Mouse (Mus musculus) midbrain, embryonic 12.5 days (tissue): ENCODE results near the gene Ptprm. TPM values are rescaled to one million over a fixed set of nuclear protein-coding genes. Genes with fewer than 3 reads are reported as not detected.

Source experiments
- ATAC-seq: fragments of 200-750 bp; cut with Nextera tagmentation; 2 replicates; pipeline ENCODE4 v1.8.0; 2017; ENCODE audit warnings: low read depth, moderate TSS enrichment, moderate library complexity; ENCODE audit not compliant: low FRiP score
- H3K27ac ChIP-seq: fragments of 300-500 bp; sonication (generic); replicated peaks from 2 replicates; pipeline ENCODE4 v1.5.1; 2016; ENCODE audit warnings: mild to moderate bottlenecking
- H3K27me3 ChIP-seq: fragments of 300-500 bp; sonication (generic); 2 replicates; pipeline ENCODE4 v1.6.1; 2016; ENCODE audit warnings: mild to moderate bottlenecking
- H3K36me3 ChIP-seq: fragments of 300-500 bp; sonication (generic); 2 replicates; pipeline ENCODE4 v1.6.1; 2016
- H3K4me1 ChIP-seq: fragments of 300-500 bp; sonication (generic); 2 replicates; pipeline ENCODE4 v1.6.1; 2016
- H3K4me2 ChIP-seq: fragments of 300-500 bp; sonication (generic); replicated peaks from 2 replicates; pipeline ENCODE4 v1.6.1; 2016; ENCODE audit warnings: mild to moderate bottlenecking, moderate library complexity
- H3K4me3 ChIP-seq: fragments of 300-500 bp; sonication (generic); 2 replicates; pipeline ENCODE4 v1.5.1; 2016; ENCODE audit warnings: mild to moderate bottlenecking
- H3K9ac ChIP-seq: fragments of 300-500 bp; sonication (generic); replicated peaks from 2 replicates; pipeline ENCODE4 v1.6.1; 2016; ENCODE audit warnings: mild to moderate bottlenecking, moderate library complexity
- H3K9me3 ChIP-seq: fragments of 300-500 bp; sonication (generic); 2 replicates; pipeline ENCODE4 v1.6.1; 2016; ENCODE audit warnings: mild to moderate bottlenecking
- WGBS: fragments of 180-500 bp; shearing (Covaris S2); methylation state at CpG from one replicate; pipeline ENCODE4 v1.1.7; 2016; 5-methylcytosine and 5-hydroxymethylcytosine counted together
- polyA plus RNA-seq: library from polyadenylated mRNA; unstranded; fragments of >200 nt; fragmentation: Nextera tagmentation; extraction: Ambion mirVana; gene quantifications from 2 replicates; pipeline ENCODE4 v1.2.1, GENCODE M21; 2016

Ptprm gene
- polyA plus RNA-seq, 1 experiment from 2014 or later: 11.8 TPM

DNA sequence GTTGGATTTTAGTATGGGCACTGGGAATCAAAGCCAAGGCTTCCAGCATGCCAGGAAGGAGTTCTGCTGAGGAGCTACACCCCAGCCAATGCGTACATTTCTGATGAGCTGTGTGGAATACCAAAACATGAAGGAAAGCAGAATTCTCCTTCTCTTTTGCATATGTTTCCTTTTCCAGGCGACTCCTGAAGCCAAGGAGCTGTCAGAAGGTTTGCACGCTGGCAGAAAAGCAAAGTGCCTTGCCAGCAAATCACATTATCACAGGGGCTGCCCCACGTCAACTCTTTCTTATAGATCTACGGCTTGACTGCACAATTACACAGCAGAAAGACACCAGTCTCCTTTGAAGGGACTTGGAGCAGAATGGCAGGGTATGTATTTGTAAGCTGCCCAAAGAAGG, 233.4 kb downstream of the Ptprm start:
- no peak overlapping the region for H3K4me3 ChIP-seq
- no peak for ATAC-seq
- WGBS: 66% methylated on average over 5 of the region's 5 CpGs
- H3K9ac ChIP-seq: no peak overlapping the region
- no peaks in the 10 kb centered on the region for H3K4me1 ChIP-seq
- H3K27ac ChIP-seq: no peak overlapping the region
- no peaks in the 10 kb centered on the region for H3K9me3 ChIP-seq
- no peaks in the 10 kb centered on the region for H3K36me3 ChIP-seq
- H3K27me3 ChIP-seq: no peaks in the 10 kb centered on the region
- H3K4me2 ChIP-seq: no peak overlapping the region

DNA sequence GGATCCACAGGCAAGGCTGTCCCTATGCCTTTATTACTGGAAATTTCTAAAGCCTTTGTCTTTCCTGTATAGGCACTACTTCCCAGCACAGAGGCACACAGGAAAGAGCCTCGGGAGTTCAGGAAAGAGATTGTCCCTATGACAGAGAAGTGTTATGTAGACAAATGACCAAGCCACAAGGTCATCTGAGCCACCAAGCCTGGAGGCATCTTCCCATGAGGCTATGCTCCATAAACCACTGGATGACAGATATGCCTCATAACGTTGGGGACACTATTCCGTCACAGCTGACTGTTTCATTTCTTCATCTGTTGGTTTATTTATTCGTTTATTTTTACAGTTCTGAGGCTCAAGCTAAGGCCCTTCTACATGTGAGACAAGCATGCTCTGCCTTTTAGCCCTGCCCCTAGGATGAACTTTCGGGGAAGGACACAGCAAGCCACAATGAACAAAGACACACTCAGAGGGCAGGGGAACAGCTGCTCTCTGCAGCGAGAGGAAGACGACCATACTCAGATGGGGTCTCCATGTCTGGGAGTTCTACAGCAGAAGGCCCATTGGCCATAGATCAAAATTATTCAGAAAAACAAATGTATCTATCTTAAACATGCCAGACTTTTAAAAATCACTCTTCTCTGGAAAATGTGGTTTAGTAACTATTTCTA, 235.4 kb downstream of the Ptprm start:
- Histone ChIP-seq H3K9me3 (no peaks in the 10 kb centered on the region), H3K4me1 (no peaks in the 10 kb centered on the region), H3K27me3 (no peaks in the 10 kb centered on the region), H3K4me3 (no peak overlapping the region), H3K4me2 (no peak overlapping the region), H3K27ac (0 out of 2 replicates have a peak overlapping the region, but pooled peaks have one; percentile 30), H3K36me3 (no peaks in the 10 kb centered on the region), H3K9ac (no peak overlapping the region)
- ATAC-seq: peak; percentile 71; the same call in 1 of the 2 replicates
- 75% methylated on average over 7 of the region's 7 CpGs for WGBS

DNA sequence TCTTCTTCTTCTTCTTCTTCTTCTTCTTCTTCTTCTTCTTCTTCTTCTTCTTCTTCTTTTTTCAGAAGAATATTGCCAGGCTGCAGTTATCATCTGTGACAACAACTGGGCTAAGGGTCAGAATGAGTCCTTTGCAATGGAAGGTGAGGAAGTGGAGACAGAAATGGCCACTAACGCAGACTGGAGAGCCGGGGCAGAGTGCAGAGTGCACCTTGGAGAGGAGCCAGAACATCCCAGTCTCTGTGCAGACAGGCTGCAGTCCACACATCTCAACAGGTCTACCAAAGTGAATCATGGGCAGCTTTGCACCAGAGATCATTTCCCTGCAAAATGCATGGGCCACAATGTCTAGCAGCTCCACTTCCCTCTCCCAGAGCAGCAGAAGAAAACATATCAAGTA, 239.4 kb downstream of the Ptprm start:
- H3K27me3 ChIP-seq: no peaks in the 10 kb centered on the region
- H3K9me3 ChIP-seq: no peaks in the 10 kb centered on the region
- H3K9ac ChIP-seq: no peak overlapping the region
- 82% methylated on average over 2 of the region's 2 CpGs for WGBS
- H3K4me3 ChIP-seq: no peak overlapping the region
- ATAC-seq: no peak
- H3K4me2 ChIP-seq: no peak overlapping the region
- no peaks in the 10 kb centered on the region for H3K4me1 ChIP-seq
- H3K36me3 ChIP-seq: no peaks in the 10 kb centered on the region
- H3K27ac ChIP-seq: no peak overlapping the region

DNA sequence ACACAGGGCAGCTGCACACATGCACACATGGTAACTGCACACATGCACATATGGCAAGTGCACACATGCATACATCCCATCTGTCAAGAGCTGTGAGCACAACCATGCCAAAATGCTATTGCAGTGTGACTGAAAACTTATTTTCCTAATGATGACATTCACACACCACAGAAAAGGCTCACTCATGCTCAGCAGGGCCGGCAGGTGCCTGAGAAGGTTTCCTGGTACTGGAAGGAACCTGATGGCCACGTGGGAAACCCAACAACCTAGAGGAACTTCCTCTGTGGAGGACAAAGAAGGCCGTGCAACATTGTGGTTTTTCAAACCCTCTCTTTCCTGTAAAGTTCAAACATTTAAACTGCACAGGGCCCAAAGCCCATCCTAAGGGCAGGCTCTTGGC, 241.6 kb downstream of the Ptprm start:
- no peak overlapping the region for H3K4me2 ChIP-seq
- H3K36me3 ChIP-seq: no peaks in the 10 kb centered on the region
- no peaks in the 10 kb centered on the region for H3K9me3 ChIP-seq
- ATAC-seq: no peak
- WGBS: 86% methylated on average over 3 of the region's 3 CpGs
- no peaks in the 10 kb centered on the region for H3K4me1 ChIP-seq
- no peak overlapping the region for H3K4me3 ChIP-seq
- no peaks in the 10 kb centered on the region for H3K27me3 ChIP-seq
- H3K27ac ChIP-seq: no peak overlapping the region
- H3K9ac ChIP-seq: no peak overlapping the region

DNA sequence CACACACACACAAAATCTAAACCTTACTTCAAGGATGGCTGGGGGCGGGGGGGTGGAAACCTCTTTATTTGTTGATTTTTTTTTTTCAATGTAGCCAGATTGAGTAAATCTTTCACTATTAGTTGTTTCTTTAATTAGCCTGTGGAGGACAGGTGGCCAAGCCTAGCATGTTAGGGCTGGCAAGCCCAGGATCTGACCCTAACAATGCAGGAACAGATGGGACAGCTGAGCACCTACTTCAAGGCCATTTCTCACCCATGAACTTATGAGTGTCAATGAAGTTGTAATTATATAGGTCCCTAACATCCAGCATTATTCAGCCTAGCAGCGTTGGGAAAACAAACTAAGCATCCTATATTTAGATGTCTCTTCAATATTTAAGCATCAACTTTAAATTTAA, 248.1 kb downstream of the Ptprm start:
- Histone ChIP-seq H3K4me1 (no peaks in the 10 kb centered on the region), H3K4me3 (no peak overlapping the region), H3K36me3 (no peaks in the 10 kb centered on the region), H3K27me3 (no peaks in the 10 kb centered on the region), H3K9me3 (no peaks in the 10 kb centered on the region), H3K9ac (no peak overlapping the region), H3K27ac (no peak overlapping the region), H3K4me2 (no peak overlapping the region)
- WGBS: 82% methylated on average over 2 of the region's 2 CpGs
- ATAC-seq: no peak

DNA sequence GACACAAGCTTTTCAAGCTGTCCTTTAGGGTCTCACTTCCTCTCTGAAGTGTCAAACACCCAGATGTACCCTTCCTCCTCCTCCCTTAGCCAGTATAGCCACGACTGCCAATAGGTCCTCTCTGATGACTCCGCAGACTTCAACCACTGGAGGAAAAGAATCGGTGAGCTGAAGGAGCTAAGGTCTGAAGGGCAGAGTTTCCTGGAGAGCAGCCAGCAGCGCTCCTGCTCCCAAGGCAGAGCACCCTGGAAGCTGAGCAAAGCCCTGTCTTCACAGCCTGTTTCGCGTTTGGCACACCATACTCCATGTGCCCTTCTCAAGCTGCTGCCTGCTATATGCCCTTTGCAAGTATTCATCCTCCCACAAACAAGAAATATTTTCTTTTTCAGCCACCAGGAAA, 252.2 kb downstream of the Ptprm start:
- 92% methylated on average over 6 of the region's 6 CpGs for WGBS
- H3K36me3 ChIP-seq: no peaks in the 10 kb centered on the region
- H3K9ac ChIP-seq: no peak overlapping the region
- no peak for ATAC-seq
- no peak overlapping the region for H3K27ac ChIP-seq
- no peak overlapping the region for H3K4me3 ChIP-seq
- H3K4me2 ChIP-seq: no peak overlapping the region
- H3K27me3 ChIP-seq: no peaks in the 10 kb centered on the region
- no peaks in the 10 kb centered on the region for H3K4me1 ChIP-seq
- H3K9me3 ChIP-seq: no peaks in the 10 kb centered on the region

DNA sequence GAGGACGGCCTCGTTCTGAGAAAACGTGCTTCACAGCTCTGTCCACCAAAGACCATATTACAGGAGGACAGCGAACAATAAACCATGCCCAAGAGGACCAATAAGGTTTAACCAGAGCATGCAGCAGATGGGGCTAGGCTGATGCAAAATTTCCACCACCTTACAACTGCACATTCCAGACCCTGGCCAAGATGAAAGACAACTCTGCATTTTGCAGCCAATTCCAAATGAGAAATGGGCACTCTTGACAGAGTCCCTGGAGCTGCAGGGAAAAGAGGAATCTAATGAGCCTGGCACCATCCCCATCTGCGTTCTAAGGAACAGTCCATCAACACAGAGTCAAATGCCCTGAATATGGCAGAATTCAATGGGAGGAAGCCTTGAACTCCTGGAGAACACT, 263.3 kb downstream of the Ptprm start:
- Histone ChIP-seq H3K27ac (no peak overlapping the region), H3K4me1 (no peaks in the 10 kb centered on the region), H3K36me3 (no peaks in the 10 kb centered on the region), H3K4me3 (no peak overlapping the region), H3K4me2 (no peak overlapping the region), H3K27me3 (no peaks in the 10 kb centered on the region), H3K9me3 (no peaks in the 10 kb centered on the region), H3K9ac (no peak overlapping the region)
- 83% methylated on average over 5 of the region's 5 CpGs for WGBS
- no peak for ATAC-seq

DNA sequence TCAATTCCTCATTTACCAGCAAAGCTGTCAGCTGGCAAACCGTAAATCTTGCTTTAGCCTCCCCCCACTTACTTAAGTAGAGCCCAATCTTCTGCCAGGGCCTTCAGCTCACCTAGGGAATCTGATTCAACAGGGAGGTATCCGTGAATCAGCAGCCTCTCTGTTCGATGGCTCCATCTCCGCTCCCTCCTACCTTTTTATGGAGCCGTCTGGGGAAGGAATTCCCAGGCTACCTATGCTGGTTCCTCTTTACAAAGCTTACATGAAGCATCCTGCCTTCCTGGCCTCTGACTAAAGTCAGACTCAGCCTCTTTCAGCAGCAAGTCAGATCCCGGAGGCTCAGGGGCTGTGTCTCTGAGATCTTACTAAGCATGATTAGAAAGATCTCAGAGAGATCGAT, 264.1 kb downstream of the Ptprm start:
- H3K4me2 ChIP-seq: no peak overlapping the region
- no peak for ATAC-seq
- H3K4me3 ChIP-seq: no peak overlapping the region
- 85% methylated on average over 7 of the region's 7 CpGs for WGBS
- H3K9ac ChIP-seq: no peak overlapping the region
- no peak overlapping the region for H3K27ac ChIP-seq
- no peaks in the 10 kb centered on the region for H3K9me3 ChIP-seq
- H3K27me3 ChIP-seq: no peaks in the 10 kb centered on the region
- no peaks in the 10 kb centered on the region for H3K4me1 ChIP-seq
- H3K36me3 ChIP-seq: no peaks in the 10 kb centered on the region

DNA sequence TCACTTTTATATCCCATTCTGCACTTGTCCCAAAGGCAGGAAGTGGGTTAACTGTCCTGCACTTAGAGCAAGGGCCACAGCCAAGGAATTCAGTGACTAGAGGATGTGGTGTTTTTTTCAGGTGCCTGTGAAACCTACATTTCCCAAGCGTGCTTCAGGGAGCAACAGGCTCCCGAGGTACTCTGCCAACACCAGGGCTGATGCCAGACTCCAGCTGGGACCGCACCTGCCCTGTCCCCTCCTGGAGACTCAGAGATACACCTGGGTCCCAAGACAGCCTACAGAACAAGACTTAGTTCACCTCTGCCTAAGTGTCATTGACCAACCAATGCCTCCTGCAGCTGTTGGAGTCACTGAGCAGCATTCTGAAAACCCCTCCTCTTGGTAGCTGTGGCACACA, 264.6 kb downstream of the Ptprm start:
- Histone ChIP-seq H3K9ac (no peak overlapping the region), H3K27ac (no peak overlapping the region), H3K9me3 (no peaks in the 10 kb centered on the region), H3K4me2 (no peak overlapping the region), H3K27me3 (no peaks in the 10 kb centered on the region), H3K36me3 (no peaks in the 10 kb centered on the region), H3K4me1 (no peaks in the 10 kb centered on the region; the same call in 1 of the 2 replicates), H3K4me3 (no peak overlapping the region)
- ATAC-seq: no peak
- 92% methylated on average over 3 of the region's 3 CpGs for WGBS

DNA sequence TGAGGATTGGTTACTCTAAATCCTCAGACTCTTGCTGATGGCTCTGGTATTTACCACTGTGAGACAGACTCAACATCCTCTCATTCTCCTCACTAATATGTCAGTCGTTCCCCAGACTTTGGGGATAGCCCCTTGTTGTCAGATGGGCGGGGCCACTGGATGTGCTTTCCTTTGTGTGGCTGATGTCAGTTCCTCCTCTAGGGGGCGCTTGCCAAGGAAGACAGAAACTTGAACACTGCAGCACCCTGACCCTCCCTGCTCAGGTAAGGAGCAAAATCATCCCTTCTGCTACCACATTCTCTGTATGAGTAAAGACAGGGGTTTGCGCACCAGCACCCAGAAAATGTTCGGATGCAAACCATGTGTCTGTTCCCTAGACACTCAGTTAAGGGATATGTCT, 266.7 kb downstream of the Ptprm start:
- Histone ChIP-seq H3K4me3 (no peak overlapping the region), H3K36me3 (no peaks in the 10 kb centered on the region), H3K27me3 (no peaks in the 10 kb centered on the region), H3K4me1 (no peaks in the 10 kb centered on the region; the same call in 1 of the 2 replicates), H3K9ac (no peak overlapping the region), H3K9me3 (no peaks in the 10 kb centered on the region), H3K27ac (no peak overlapping the region), H3K4me2 (no peak overlapping the region)
- 61% methylated on average over 5 of the region's 5 CpGs for WGBS
- no peak for ATAC-seq

DNA sequence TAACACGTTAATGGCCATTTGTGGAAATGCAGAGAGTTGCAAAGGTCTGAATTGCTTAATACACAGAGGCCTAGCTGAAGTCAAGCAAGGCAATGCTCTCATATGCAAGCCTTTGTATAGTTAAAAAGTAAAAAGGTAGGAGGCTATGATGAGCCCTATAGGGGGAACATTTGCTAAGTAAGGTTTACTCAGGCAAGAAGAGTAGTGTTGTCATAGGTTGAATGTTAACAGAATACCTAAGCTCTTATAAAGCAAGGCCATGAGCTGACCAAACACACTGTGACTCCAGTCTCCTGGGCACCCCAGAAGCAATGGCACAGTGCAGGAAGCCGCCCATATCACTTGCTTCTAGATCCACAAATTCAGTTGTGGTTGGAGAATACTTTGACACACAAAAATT, 267.4 kb downstream of the Ptprm start:
- Histone ChIP-seq H3K4me3 (no peak overlapping the region), H3K36me3 (no peaks in the 10 kb centered on the region), H3K9me3 (no peaks in the 10 kb centered on the region), H3K9ac (no peak overlapping the region), H3K27ac (no peak overlapping the region), H3K4me2 (no peak overlapping the region), H3K27me3 (no peaks in the 10 kb centered on the region), H3K4me1 (no peaks in the 10 kb centered on the region; the same call in 1 of the 2 replicates)
- WGBS: 90% methylated on average over 2 of the region's 2 CpGs
- ATAC-seq: no peak

DNA sequence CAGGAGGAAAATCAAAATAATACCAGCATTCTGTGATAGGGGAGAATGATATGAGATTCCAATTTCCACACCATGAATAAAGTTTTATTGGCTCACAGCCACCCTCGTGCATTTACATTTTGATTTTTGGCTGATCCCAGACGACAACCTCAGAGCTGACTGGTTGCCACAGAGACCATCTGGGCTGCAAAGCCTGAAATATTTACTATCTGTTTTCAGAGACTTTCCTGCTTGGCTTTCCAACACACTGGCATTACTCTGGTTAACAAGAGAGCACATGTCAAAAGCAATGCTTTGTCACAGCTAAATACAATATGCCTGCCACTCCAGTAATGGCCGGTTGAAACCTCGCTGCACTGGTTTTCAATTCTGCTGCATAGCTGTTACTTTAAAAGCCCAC, 269.8 kb downstream of the Ptprm start:
- Histone ChIP-seq H3K4me3 (no peak overlapping the region), H3K27me3 (no peaks in the 10 kb centered on the region), H3K36me3 (no peaks in the 10 kb centered on the region), H3K9ac (no peak overlapping the region), H3K27ac (no peak overlapping the region), H3K4me1 (no peaks in the 10 kb centered on the region; the same call in 1 of the 2 replicates), H3K4me2 (no peak overlapping the region), H3K9me3 (no peaks in the 10 kb centered on the region)
- WGBS: 59% methylated on average over 4 of the region's 4 CpGs
- no peak for ATAC-seq

DNA sequence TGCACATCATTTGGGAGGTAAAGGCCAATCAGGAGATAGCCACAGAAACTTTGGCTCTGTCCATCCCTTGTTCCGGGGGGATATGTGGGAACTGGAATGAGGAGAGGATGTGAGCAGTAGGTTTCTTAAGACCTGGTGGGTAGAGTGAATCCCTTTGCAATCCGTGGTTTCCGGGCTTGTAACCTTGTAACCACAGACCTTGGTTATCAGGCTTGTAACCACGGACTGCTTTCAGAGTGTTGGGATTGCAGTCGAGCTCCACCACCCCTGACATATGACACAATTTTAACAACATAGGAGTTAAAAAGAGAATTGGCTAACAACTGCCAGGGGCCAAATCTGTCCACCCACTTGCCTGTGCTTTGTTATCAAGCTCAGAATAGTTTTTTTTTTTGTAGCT, 270.2 kb downstream of the Ptprm start:
- 84% methylated on average over 5 of the region's 5 CpGs for WGBS
- Histone ChIP-seq H3K4me2 (no peak overlapping the region), H3K27ac (no peak overlapping the region), H3K4me3 (no peak overlapping the region), H3K9me3 (no peaks in the 10 kb centered on the region), H3K4me1 (no peaks in the 10 kb centered on the region; the same call in 1 of the 2 replicates), H3K36me3 (no peaks in the 10 kb centered on the region), H3K27me3 (no peaks in the 10 kb centered on the region), H3K9ac (no peak overlapping the region)
- no peak for ATAC-seq
